In the genomic region with DNA sequence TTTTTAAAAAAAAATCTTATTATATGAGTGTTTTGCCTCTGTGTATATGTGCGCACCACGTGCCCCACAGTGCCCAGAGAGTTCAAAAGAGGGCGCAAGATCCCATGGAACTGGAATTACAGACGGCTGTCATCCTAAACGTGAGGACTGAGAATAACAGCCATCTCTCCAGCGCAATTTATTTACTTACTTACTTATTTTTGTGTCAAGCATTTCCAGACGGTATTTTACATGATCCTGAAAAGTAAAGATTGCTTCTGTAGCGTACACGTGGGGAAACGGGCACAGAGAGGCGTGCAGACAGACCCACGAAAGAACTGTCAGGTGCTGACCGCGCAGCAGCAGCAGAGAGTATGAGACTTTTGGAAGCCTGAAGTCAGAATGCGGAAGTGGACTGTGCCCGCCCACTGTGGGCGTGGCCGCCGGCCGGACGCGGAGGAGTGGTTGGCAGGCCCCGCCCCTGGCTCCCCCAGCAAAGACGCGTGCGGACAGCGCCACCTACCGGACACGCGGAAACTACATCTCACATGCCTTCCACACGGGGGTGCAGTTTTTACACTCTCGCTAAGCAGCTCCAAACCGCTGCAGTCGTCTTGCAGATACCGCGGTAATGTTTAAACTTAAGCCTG, we compare ENCODE assay signal across 8 mouse cellular contexts. TPM values are rescaled to one million over a fixed set of nuclear protein-coding genes. Genes with fewer than 3 reads are reported as not detected.
DNase-seq lines count a peak whose midpoint lies in the region; ATAC-seq lines count a peak whose summit lies in the region.

No protein-coding gene starts in this region.

- H3K9ac ChIP-seq in embryonic facial prominence, embryonic 14.5 days (ENCODE audit: low read depth, low read length): peak overlapping the region; percentile 35; the same call in 1 of the 2 replicates
- H3K9ac ChIP-seq in kidney, embryonic 14.5 days (ENCODE audit: low read depth, low read length): peak overlapping the region; percentile 23; the same call in 1 of the 2 replicates
- H3K9ac ChIP-seq in limb, embryonic 15.5 days: no peak overlapping the region

- no peaks in the 10 kb centered on the region for H3K27me3 ChIP-seq in embryonic facial prominence, embryonic 14.5 days (replicated peaks; ENCODE audit: control insufficient read depth, insufficient read depth, low read length)
- no peaks in the 10 kb centered on the region for H3K27me3 ChIP-seq in kidney, embryonic 14.5 days (ENCODE audit: control insufficient read depth, insufficient read depth, low read length)
- no peaks in the 10 kb centered on the region for H3K27me3 ChIP-seq in limb, embryonic 15.5 days

- ATAC-seq in embryonic facial prominence, embryonic 14.5 days (ENCODE audit: low read depth): peak; percentile 78
- ATAC-seq in kidney, embryonic 14.5 days (ENCODE audit: low FRiP score, low TSS enrichment): peak; percentile 93
- ATAC-seq in limb, embryonic 15.5 days (ENCODE audit: insufficient number of reproducible peaks, low FRiP score, low TSS enrichment, low read depth): peak; percentile 87

- peak overlapping the region; percentile 34 for H3K4me3 ChIP-seq in embryonic facial prominence, embryonic 14.5 days (ENCODE audit: low read depth, low read length)
- H3K4me3 ChIP-seq in kidney, embryonic 14.5 days (ENCODE audit: low read length): peak overlapping the region; percentile 27
- peak overlapping the region; percentile 35 for H3K4me3 ChIP-seq in limb, embryonic 15.5 days

- H3K4me2 ChIP-seq in embryonic facial prominence, embryonic 14.5 days (ENCODE audit: low read depth, low read length): peak overlapping the region; percentile 58
- peak overlapping the region; percentile 43 for H3K4me2 ChIP-seq in kidney, embryonic 14.5 days (replicated peaks; ENCODE audit: low read depth, low read length)
- peak overlapping the region; percentile 52 for H3K4me2 ChIP-seq in limb, embryonic 15.5 days

- WGBS in embryonic facial prominence, embryonic 14.5 days: 5% methylated on average over 36 of the region's 36 CpGs
- 4% methylated on average over 36 of the region's 36 CpGs for WGBS in kidney, embryonic 14.5 days
- WGBS in limb, embryonic 15.5 days: 3% methylated on average over 36 of the region's 36 CpGs

- peak; percentile 99 for DNase-seq in 3T3-L1 (ENCODE audit: low read depth, low spot score)
- DNase-seq in adrenal gland, postnatal 4 days (ENCODE audit: low spot score in 2 of 2): peak; percentile 99 to 100
- peak; percentile 96 for DNase-seq in embryonic facial prominence, embryonic 14.5 days (ENCODE audit: low spot score)
- peak; percentile 93 to 99 for DNase-seq in heart, adult 9 months (ENCODE audit: low spot score in 2 of 2)
- peak; percentile 97 to 99 for DNase-seq in monocyte, adult 2 months (ENCODE audit: low read depth in 1 of 2, low spot score in 2 of 2)
- peak; percentile 97 to 98 for DNase-seq in spleen, postnatal 36 days (ENCODE audit: low spot score in 2 of 2)

- H3K36me3 ChIP-seq in embryonic facial prominence, embryonic 14.5 days (ENCODE audit: control insufficient read depth, insufficient read depth, low read length): 0 out of 2 replicates have a peak, but pooled peaks cover 11% of the 10 kb centered on the region
- H3K36me3 ChIP-seq in kidney, embryonic 14.5 days (ENCODE audit: control insufficient read depth, insufficient read depth, low read length): 0 out of 2 replicates have a peak, but pooled peaks cover 3% of the 10 kb centered on the region
- H3K36me3 ChIP-seq in limb, embryonic 15.5 days: peaks cover 9% of the 10 kb centered on the region

- peaks cover 9% of the 10 kb centered on the region; the same call in 1 of the 2 replicates for H3K4me1 ChIP-seq in embryonic facial prominence, embryonic 14.5 days (ENCODE audit: control insufficient read depth, insufficient read depth, low read length)
- no peaks in the 10 kb centered on the region for H3K4me1 ChIP-seq in kidney, embryonic 14.5 days (ENCODE audit: control insufficient read depth, insufficient read depth, low read length)
- peaks cover 23% of the 10 kb centered on the region for H3K4me1 ChIP-seq in limb, embryonic 15.5 days

- no peaks in the 10 kb centered on the region for H3K9me3 ChIP-seq in embryonic facial prominence, embryonic 14.5 days (ENCODE audit: control insufficient read depth, low read length)
- no peaks in the 10 kb centered on the region for H3K9me3 ChIP-seq in kidney, embryonic 14.5 days (ENCODE audit: control insufficient read depth, low read length)
- H3K9me3 ChIP-seq in limb, embryonic 15.5 days: no peaks in the 10 kb centered on the region

- peak overlapping the region; percentile 75 for H3K27ac ChIP-seq in embryonic facial prominence, embryonic 14.5 days (replicated peaks; ENCODE audit: low read depth, low read length)
- no peak overlapping the region for H3K27ac ChIP-seq in kidney, embryonic 14.5 days (ENCODE audit: low read depth, low read length)
- H3K27ac ChIP-seq in limb, embryonic 15.5 days: peak overlapping the region; percentile 73

RNA-seq across cellular contexts. Expression of a gene that starts 9.1 kb away (rescaled TPM):
- 1 to 10 TPM; 2.4 to 8.0 TPM for total RNA-seq in adrenal gland, postnatal 4 days (2021)
- 11.9 TPM in 2 replicates for polyA plus RNA-seq in embryonic facial prominence, embryonic 14.5 days (2014; fragmentation: Nextera tagmentation; extraction: Ambion mirVana)
- 12.8 and 18.6 TPM in 2 replicates for polyA plus RNA-seq in kidney, embryonic 14.5 days (2014; fragmentation: Nextera tagmentation; extraction: Ambion mirVana)
- 14.8 and 16.2 TPM in 2 replicates for polyA plus RNA-seq in limb, embryonic 15.5 days (2015; fragmentation: Nextera tagmentation; extraction: Ambion mirVana)

RNA-seq across cellular contexts. Expression of a gene that starts 23.4 kb away (rescaled TPM):
- total RNA-seq in adrenal gland, postnatal 4 days (2021): 10 to 100 TPM; 49.5 to 53.4 TPM
- 123 and 129 TPM in 2 replicates for polyA plus RNA-seq in embryonic facial prominence, embryonic 14.5 days (2014; fragmentation: Nextera tagmentation; extraction: Ambion mirVana)
- polyA plus RNA-seq in kidney, embryonic 14.5 days (2014; fragmentation: Nextera tagmentation; extraction: Ambion mirVana): 42.6 and 64.5 TPM in 2 replicates
- 688 and 696 TPM in 2 replicates for polyA plus RNA-seq in limb, embryonic 15.5 days (2015; fragmentation: Nextera tagmentation; extraction: Ambion mirVana)

RNA-seq across cellular contexts. Expression of a gene that starts 40.2 kb away (rescaled TPM):
- 10 to 100 TPM; 16.3 to 16.9 TPM for total RNA-seq in adrenal gland, postnatal 4 days (2021)
- 10.9 and 11.4 TPM in 2 replicates for polyA plus RNA-seq in embryonic facial prominence, embryonic 14.5 days (2014; fragmentation: Nextera tagmentation; extraction: Ambion mirVana)
- 10.0 and 18.5 TPM in 2 replicates for polyA plus RNA-seq in kidney, embryonic 14.5 days (2014; fragmentation: Nextera tagmentation; extraction: Ambion mirVana)
- polyA plus RNA-seq in limb, embryonic 15.5 days (2015; fragmentation: Nextera tagmentation; extraction: Ambion mirVana): 12.8 and 15.1 TPM in 2 replicates
